Mouse (Mus musculus): ENCODE results near the gene Bbs2.
A peak's percentile ranks its signal among the peaks of the same experiment; 100 is the strongest.

The Bbs2 gene

GRCm38 (mm10) chr8:94098996-94099395 is 268 bp upstream of the Bbs2 start:
- DNase-seq (ENCODE audit: low read depth, low spot score): no peak

- no peak for DNase-seq (ENCODE audit: low read depth, low spot score)
Observed at GRCm38 (mm10) chr8:94094281-94094680, 4.4 kb downstream of the Bbs2 start.

- no peak for DNase-seq (ENCODE audit: low read depth, low spot score)
Observed at GRCm38 (mm10) chr8:94092848-94093247, 5.9 kb downstream of the Bbs2 start.

GRCm38 (mm10) chr8:94089715-94090114 is 9.0 kb downstream of the Bbs2 start:
- no peak for DNase-seq (ENCODE audit: low read depth, low spot score)

GRCm38 (mm10) chr8:94087964-94088363 is 10.8 kb downstream of the Bbs2 start:
- no peak for DNase-seq (ENCODE audit: low read depth, low spot score)

GRCm38 (mm10) chr8:94076461-94077192 is 22.1 kb downstream of the Bbs2 start:
- DNase-seq (ENCODE audit: low read depth, low spot score): no peak

GRCm38 (mm10) chr8:94068793-94069192 is 29.9 kb downstream of the Bbs2 start:
- DNase-seq (ENCODE audit: low read depth, low spot score): no peak

- DNase-seq (ENCODE audit: low read depth, low spot score): no peak
Observed at GRCm38 (mm10) chr8:94066121-94066863, 32.4 kb downstream of the Bbs2 start.

- DNase-seq (ENCODE audit: low read depth, low spot score): peak; percentile 75
Observed at GRCm38 (mm10) chr8:94057157-94057854, 41.4 kb downstream of the Bbs2 start.

- DNase-seq (ENCODE audit: low read depth, low spot score): peak; percentile 74
Observed at GRCm38 (mm10) chr8:94052696-94053095, 46.0 kb downstream of the Bbs2 start.

- DNase-seq (ENCODE audit: low read depth, low spot score): no peak
Observed at GRCm38 (mm10) chr8:94047845-94048244, 50.9 kb downstream of the Bbs2 start.

GRCm38 (mm10) chr8:94037806-94038205 is 60.9 kb downstream of the Bbs2 start:
- peak; percentile 24 for DNase-seq (ENCODE audit: low read depth, low spot score)

- DNase-seq (ENCODE audit: low read depth, low spot score): peak; percentile 99
Observed at GRCm38 (mm10) chr8:94036944-94037524, 61.7 kb downstream of the Bbs2 start, which contains the start of the genes Nudt21 and Ogfod1. Nudt21 (minus strand) TSS chr8:94037031. Ogfod1 (plus strand) TSS chr8:94037198.

- DNase-seq (ENCODE audit: low read depth, low spot score): peak; percentile 78
Observed at GRCm38 (mm10) chr8:94036541-94036940, 62.2 kb downstream of the Bbs2 start.

GRCm38 (mm10) chr8:94035200-94035599 is 63.5 kb downstream of the Bbs2 start:
- no peak for DNase-seq (ENCODE audit: low read depth, low spot score)

- no peak for DNase-seq (ENCODE audit: low read depth, low spot score)
Observed at GRCm38 (mm10) chr8:94033601-94034000, 65.1 kb downstream of the Bbs2 start.

- DNase-seq (ENCODE audit: low read depth, low spot score): no peak
Observed at GRCm38 (mm10) chr8:94029701-94030100, 69.0 kb downstream of the Bbs2 start.

- DNase-seq (ENCODE audit: low read depth, low spot score): no peak
Observed at GRCm38 (mm10) chr8:94023916-94024315, 74.8 kb downstream of the Bbs2 start.
